Mouse (Mus musculus): ENCODE measurements around the gene Arvcf. TPM values are rescaled to one million over a fixed set of nuclear protein-coding genes. Genes with fewer than 3 reads are reported as not detected.

Gene Arvcf
- total and polyA plus RNA-seq, 2 experiments from 2014 or later: 54.5 to 219 TPM

GRCm38 (mm10) chr16:18383045-18383726 is 35.2 kb downstream of the Arvcf start:
- H3K9ac ChIP-seq (replicated peaks; ENCODE audit: low read length, poor library complexity, severe bottlenecking): no peak overlapping the region; the same call in 1 of the 2 replicates
- no peak overlapping the region for H3K4me2 ChIP-seq (ENCODE audit: low read depth, low read length, poor library complexity, severe bottlenecking)
- H3K27ac ChIP-seq (ENCODE audit: low read depth, low read length): no peak overlapping the region
- ATAC-seq (ENCODE audit: low FRiP score): no peak
- no peaks in the 10 kb centered on the region; the same call in 1 of the 2 replicates for H3K36me3 ChIP-seq (ENCODE audit: insufficient read depth, low read length)
- no peak overlapping the region for H3K4me3 ChIP-seq (ENCODE audit: low read depth, low read length)
- no peaks in the 10 kb centered on the region for H3K27me3 ChIP-seq (ENCODE audit: insufficient read depth, low read length)
- no peak for DNase-seq (ENCODE audit: low spot score)
- H3K4me1 ChIP-seq (ENCODE audit: insufficient read depth, low read length): peaks cover 4% of the 10 kb centered on the region; the same call in 1 of the 2 replicates
- H3K9me3 ChIP-seq (ENCODE audit: low read length): no peaks in the 10 kb centered on the region
- no peak for TF ChIP-seq CTCF (IDR thresholded peaks at IDR 0.05)
- WGBS: 82% methylated on average over 9 of the region's 9 CpGs

GRCm38 (mm10) chr16:18383756-18384155 is 35.8 kb downstream of the Arvcf start:
- Histone ChIP-seq H3K9me3 (ENCODE audit: low read length) (no peaks in the 10 kb centered on the region), H3K4me2 (ENCODE audit: low read depth, low read length, poor library complexity, severe bottlenecking) (no peak overlapping the region), H3K4me1 (ENCODE audit: insufficient read depth, low read length) (peaks cover 4% of the 10 kb centered on the region; the same call in 1 of the 2 replicates), H3K27ac (ENCODE audit: low read depth, low read length) (no peak overlapping the region), H3K27me3 (ENCODE audit: insufficient read depth, low read length) (no peaks in the 10 kb centered on the region), H3K4me3 (ENCODE audit: low read depth, low read length) (no peak overlapping the region), H3K9ac (replicated peaks; ENCODE audit: low read length, poor library complexity, severe bottlenecking) (no peak overlapping the region; the same call in 1 of the 2 replicates), H3K36me3 (ENCODE audit: insufficient read depth, low read length) (no peaks in the 10 kb centered on the region; the same call in 1 of the 2 replicates)
- no peak for ATAC-seq (ENCODE audit: low FRiP score)
- TF ChIP-seq CTCF (IDR thresholded peaks at IDR 0.05): no peak
- 13% methylated on average over 3 of the region's 3 CpGs for WGBS
- DNase-seq (ENCODE audit: low spot score): no peak

GRCm38 (mm10) chr16:18384211-18384610 is 36.2 kb downstream of the Arvcf start:
- H3K4me1 ChIP-seq (ENCODE audit: insufficient read depth, low read length): peaks cover 4% of the 10 kb centered on the region; the same call in 1 of the 2 replicates
- no peak for DNase-seq (ENCODE audit: low spot score)
- no peak overlapping the region for H3K27ac ChIP-seq (ENCODE audit: low read depth, low read length)
- no peak overlapping the region for H3K4me3 ChIP-seq (ENCODE audit: low read depth, low read length)
- no peak overlapping the region for H3K4me2 ChIP-seq (ENCODE audit: low read depth, low read length, poor library complexity, severe bottlenecking)
- H3K27me3 ChIP-seq (ENCODE audit: insufficient read depth, low read length): no peaks in the 10 kb centered on the region
- no peaks in the 10 kb centered on the region for H3K9me3 ChIP-seq (ENCODE audit: low read length)
- H3K36me3 ChIP-seq (ENCODE audit: insufficient read depth, low read length): no peaks in the 10 kb centered on the region; the same call in 1 of the 2 replicates
- H3K9ac ChIP-seq (replicated peaks; ENCODE audit: low read length, poor library complexity, severe bottlenecking): no peak overlapping the region
- TF ChIP-seq CTCF (IDR thresholded peaks at IDR 0.05): no peak
- ATAC-seq (ENCODE audit: low FRiP score): no peak
- WGBS: 65% methylated on average over 7 of the region's 7 CpGs

GRCm38 (mm10) chr16:18384659-18385058 is 36.7 kb downstream of the Arvcf start:
- Histone ChIP-seq H3K36me3 (ENCODE audit: insufficient read depth, low read length) (no peaks in the 10 kb centered on the region; the same call in 1 of the 2 replicates), H3K27me3 (ENCODE audit: insufficient read depth, low read length) (no peaks in the 10 kb centered on the region), H3K4me3 (ENCODE audit: low read depth, low read length) (no peak overlapping the region), H3K9me3 (ENCODE audit: low read length) (no peaks in the 10 kb centered on the region), H3K9ac (replicated peaks; ENCODE audit: low read length, poor library complexity, severe bottlenecking) (no peak overlapping the region), H3K27ac (ENCODE audit: low read depth, low read length) (no peak overlapping the region), H3K4me2 (ENCODE audit: low read depth, low read length, poor library complexity, severe bottlenecking) (no peak overlapping the region), H3K4me1 (ENCODE audit: insufficient read depth, low read length) (peaks cover 4% of the 10 kb centered on the region; the same call in 1 of the 2 replicates)
- WGBS: 61% methylated on average over 8 of the region's 8 CpGs
- ATAC-seq (ENCODE audit: low FRiP score): no peak
- TF ChIP-seq CTCF (IDR thresholded peaks at IDR 0.05): no peak
- no peak for DNase-seq (ENCODE audit: low spot score)

- Histone ChIP-seq H3K4me3 (ENCODE audit: low read depth, low read length) (no peak overlapping the region), H3K36me3 (ENCODE audit: insufficient read depth, low read length) (no peaks in the 10 kb centered on the region; the same call in 1 of the 2 replicates), H3K4me1 (ENCODE audit: insufficient read depth, low read length) (0 out of 2 replicates have a peak, but pooled peaks cover 4% of the 10 kb centered on the region), H3K9ac (replicated peaks; ENCODE audit: low read length, poor library complexity, severe bottlenecking) (no peak overlapping the region), H3K27me3 (ENCODE audit: insufficient read depth, low read length) (no peaks in the 10 kb centered on the region), H3K27ac (ENCODE audit: low read depth, low read length) (no peak overlapping the region), H3K4me2 (ENCODE audit: low read depth, low read length, poor library complexity, severe bottlenecking) (no peak overlapping the region), H3K9me3 (ENCODE audit: low read length) (no peaks in the 10 kb centered on the region)
- DNase-seq (ENCODE audit: low spot score) (no peak), ATAC-seq (ENCODE audit: low FRiP score) (no peak)
- 63% methylated on average over 5 of the region's 5 CpGs for WGBS
- no peak for TF ChIP-seq CTCF (IDR thresholded peaks at IDR 0.05)
These were observed 37.4 kb downstream of the Arvcf start for GRCm38 (mm10) chr16:18385411-18385810.

- ATAC-seq (ENCODE audit: low FRiP score) (no peak), DNase-seq (ENCODE audit: low spot score) (peak; percentile 69)
- no peaks in the 10 kb centered on the region for H3K9me3 ChIP-seq (ENCODE audit: low read length)
- no peak overlapping the region for H3K27ac ChIP-seq (ENCODE audit: low read depth, low read length)
- no peaks in the 10 kb centered on the region for H3K27me3 ChIP-seq (ENCODE audit: insufficient read depth, low read length)
- no peak overlapping the region for H3K4me2 ChIP-seq (ENCODE audit: low read depth, low read length, poor library complexity, severe bottlenecking)
- WGBS: 73% methylated on average over 7 of the region's 7 CpGs
- no peak for TF ChIP-seq CTCF (IDR thresholded peaks at IDR 0.05)
- H3K9ac ChIP-seq (replicated peaks; ENCODE audit: low read length, poor library complexity, severe bottlenecking): no peak overlapping the region
- no peaks in the 10 kb centered on the region for H3K4me1 ChIP-seq (ENCODE audit: insufficient read depth, low read length)
- no peak overlapping the region for H3K4me3 ChIP-seq (ENCODE audit: low read depth, low read length)
- peaks cover 5% of the 10 kb centered on the region; the same call in 1 of the 2 replicates for H3K36me3 ChIP-seq (ENCODE audit: insufficient read depth, low read length)
These were observed 38.5 kb downstream of the Arvcf start for GRCm38 (mm10) chr16:18386451-18386850.

Data from midbrain, postnatal 0 days (tissue).